Mouse (Mus musculus): ENCODE results near the gene Kif1b.
"Not testable (repeated sequence)": the region's sequence is repeated elsewhere in the genome, so short reads cannot be mapped to it uniquely, and the experiment has no call there.

Kif1b gene

DNA sequence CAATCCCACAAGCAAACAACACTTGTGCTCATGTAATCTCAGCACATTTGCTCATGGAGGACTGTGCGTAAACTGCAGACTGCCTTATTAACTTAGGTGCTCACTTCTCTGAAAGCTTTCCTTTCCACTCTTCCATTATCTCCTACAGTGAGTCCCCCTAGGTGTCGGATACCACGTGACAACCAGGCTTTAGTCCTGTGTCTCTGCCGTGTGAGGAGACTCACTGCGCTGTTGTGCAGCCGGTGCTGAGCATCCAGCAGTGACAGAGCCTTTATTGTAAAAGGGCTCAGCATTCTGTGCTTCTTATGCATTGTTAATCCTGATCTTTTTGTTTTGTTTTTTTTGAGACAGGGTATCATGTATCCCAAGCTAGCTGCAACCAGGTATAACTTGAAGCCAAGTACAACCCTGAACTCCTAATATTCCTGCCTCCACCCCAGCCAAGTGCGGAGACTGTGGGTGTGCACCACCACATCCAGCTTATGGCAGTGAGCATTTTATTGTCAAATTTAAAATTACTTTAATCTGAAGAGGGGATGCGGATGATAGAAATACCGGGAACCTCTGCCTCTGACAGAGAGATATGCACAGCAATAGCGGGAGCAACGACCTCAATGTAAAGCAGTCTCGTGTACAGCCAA is 88.0 kb downstream of the Kif1b start:
- no peak for DNase-seq

DNA sequence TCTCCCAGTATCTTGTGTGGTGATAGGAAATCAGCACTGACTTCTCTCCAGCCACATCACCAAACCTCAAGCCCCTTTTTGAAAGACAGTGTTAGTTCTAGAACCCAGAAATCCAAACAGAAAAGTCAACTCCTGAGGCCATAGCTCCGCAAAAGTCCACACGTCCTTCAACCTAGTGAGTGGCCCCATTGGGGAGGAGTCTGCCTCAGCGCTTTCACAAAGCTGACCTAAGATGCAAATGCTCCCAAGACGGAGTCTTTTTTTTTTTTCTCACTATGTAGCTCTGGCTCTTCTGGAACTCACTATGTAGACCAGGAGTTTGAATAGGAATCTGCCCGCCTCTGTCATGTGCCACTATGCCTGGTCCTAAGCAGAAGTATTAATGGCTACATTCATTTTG is 89.0 kb downstream of the Kif1b start:
- DNase-seq = no peak

DNA sequence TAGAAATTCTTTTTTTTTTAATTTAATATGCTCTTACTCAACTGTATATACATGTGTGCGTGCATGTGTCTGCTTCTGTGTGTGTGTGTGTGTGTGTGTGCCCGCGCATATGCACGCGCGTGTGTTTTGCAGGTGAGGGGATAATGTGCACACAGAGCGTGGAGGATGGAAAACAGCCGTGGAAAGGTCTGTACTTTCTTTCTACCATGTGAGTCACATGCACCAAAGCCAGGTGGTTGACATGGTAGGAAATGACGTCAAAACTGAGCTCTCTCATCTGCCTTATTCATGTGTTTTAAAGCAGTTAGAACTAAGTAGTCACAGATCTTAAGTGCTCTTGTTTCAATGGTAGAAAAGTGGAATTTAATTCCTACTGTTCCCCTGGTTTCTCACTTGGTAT is 91.5 kb downstream of the Kif1b start:
- DNase-seq = no peak

DNA sequence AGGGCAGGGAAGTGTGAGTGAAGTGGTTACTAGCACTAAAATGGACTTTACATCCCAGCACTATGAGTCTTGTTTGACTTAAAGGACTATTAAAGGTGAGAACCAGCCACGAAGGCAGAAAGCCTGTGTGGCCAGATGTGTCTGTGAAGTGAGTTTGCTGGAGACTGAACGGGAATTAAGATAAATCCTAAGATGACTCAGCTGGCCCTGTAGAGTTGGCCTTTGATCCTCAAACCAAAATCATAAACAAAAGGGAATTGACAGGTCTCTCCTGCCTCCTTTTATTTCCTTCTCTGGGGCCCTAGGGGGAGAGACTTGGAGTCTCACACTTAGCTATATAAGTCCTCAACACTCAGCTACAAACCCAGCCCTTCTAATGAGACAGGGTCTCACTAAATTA is 92.1 kb downstream of the Kif1b start:
- DNase-seq = no peak

DNA sequence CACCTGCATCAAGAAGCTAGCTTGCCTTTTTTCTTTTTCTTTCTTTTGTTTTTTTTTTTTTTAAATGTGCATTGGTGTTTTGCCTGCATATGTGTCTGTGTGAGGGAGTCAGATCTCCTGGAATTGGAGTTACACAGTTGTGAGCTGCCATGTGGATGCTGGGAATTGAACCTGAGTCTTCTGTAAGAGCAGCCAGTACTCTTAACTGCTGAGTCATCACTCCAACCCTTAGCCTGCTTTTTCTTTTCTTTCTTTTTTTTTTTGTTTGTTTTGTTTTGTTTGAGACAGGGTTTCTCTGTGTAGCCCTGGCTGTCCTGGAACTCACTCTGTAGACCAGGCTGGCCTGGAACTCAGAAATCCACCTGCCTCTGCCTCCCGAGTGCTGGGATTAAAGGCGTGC is 93.0 kb downstream of the Kif1b start:
- not testable (repeated sequence) for DNase-seq

DNA sequence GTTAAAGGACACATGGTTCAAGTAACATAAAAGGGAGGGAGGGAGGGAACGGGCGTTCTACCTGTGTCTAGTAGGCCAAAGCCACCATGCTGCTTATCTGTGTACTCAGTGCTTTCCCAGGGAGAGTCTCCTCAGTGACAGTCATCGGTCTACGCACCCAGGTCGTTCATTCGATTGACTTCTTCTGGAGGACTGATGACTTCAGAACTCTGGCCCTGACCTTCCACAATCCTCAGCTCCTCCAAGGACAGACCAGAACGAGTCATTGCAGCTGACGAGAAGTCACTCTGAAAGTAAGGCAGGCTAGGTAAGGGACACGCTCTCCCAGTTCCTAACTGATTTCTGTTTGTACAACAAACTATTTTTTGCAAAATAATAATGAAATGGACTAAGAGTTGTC is 94.0 kb downstream of the Kif1b start:
- DNase-seq = no peak

DNA sequence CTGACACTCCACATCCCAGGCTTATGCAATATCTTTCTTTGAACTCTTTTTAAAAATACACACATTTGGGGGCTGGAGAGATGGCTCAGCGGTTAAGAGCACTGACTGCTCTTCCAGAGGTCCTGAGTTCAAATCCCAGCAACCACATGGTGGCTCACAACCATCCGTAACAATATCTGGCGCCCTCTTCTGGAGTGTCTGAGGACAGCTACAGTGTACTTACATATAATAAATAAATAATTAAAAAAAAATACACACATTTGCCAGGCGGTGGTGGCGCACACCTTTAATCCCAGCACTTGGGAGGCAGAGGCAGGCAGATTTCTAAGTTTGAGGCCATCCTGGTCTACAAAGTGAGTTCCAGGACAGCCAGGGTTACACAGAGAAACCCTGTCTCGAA is 96.1 kb downstream of the Kif1b start:
- DNase-seq = not testable (repeated sequence)

DNA sequence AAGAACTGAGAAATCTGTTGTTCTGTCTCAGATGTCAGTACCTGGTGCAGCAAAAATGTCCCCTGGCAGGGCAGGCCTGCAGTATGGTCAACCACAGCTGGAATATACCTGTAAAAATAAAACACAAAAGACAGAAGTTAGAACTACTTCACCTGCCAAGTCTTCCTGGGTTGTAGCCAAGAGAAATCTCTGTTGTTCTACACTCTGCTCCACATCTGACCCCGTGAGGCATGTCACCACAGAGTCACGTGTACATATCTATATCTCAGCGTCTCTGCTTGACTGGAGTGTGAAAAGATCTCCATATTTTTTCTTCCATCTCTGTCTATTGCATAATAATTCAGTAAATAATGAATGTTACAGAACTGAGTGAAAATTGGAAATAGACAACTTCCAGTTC is 105.0 kb downstream of the Kif1b start:
- no peak for DNase-seq

DNA sequence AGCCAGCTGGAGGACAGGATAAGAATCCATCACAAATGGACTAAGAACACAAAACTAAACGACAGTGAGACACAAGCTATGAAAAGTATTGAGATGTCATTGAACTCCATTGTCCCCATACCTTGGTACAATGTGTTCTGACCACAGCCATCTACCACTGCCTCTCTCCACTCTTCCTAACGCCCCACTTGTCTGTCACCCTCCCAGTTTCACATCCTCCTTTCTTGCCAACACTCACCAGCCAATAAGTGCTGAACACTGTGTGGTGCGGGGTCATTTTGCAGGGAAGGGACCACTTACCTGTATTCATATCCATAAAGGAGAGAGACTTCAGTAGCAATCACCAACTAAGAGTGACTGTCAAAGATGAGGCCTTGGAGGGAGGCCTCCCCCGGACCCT is 106.4 kb downstream of the Kif1b start:
- DNase-seq = no peak

DNA sequence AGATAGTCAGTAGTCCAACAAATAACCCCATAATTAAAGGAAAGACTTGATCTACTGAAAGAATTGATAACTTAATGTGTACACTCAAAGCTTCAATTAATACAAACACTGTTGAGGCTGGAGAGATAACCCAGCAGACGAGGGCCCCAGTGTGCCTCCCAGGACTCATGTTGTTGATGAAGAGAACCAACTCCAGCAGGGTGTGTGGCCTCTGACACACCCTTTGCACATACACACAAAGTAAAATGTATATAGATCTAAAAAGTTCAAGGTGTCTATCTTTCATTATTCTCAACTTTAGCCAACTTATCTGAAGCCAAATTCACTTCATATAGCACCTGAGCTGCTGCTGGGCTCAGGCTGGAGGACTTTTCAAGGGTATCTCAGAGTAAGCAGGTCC is 110.3 kb downstream of the Kif1b start:
- DNase-seq = no peak

DNA sequence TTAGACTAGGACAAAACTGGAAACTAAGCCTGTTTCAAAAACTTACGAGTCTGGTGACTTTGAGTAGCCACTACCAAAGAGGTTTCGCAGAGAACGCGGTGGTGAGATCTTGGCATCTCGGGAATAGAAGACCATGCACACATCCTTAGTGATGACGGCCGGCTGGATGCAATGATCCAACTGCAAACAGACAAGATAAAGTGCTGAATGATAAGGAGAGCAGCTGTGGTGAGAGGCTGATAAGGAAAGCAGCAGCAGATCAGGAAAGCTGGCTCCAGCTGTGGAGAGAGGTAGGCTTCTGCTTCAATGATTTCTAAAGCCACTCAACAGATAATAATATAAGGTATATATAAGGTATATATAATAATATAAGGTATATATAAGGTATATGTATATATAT is 116.4 kb downstream of the Kif1b start:
- no peak for DNase-seq

DNA sequence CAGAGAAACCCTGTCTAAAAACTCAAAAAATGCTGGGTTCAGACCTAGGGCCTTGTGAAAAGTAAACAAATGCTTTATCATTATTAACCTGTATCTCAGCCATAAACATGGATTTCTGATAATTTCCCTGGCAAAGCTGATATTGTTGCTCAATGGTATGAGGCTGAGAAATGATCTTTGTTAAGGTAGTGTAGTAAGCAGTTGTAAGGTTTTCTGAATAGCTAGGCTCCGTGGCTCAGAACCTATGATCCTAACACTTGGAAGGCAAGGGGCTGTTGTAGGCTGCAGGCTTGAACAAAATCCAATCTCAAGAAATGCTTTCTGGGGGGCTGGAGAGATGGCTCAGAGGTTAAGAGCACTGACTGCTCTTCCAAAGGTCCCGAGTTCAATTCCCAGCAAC is 118.9 kb downstream of the Kif1b start:
- DNase-seq = no peak

DNA sequence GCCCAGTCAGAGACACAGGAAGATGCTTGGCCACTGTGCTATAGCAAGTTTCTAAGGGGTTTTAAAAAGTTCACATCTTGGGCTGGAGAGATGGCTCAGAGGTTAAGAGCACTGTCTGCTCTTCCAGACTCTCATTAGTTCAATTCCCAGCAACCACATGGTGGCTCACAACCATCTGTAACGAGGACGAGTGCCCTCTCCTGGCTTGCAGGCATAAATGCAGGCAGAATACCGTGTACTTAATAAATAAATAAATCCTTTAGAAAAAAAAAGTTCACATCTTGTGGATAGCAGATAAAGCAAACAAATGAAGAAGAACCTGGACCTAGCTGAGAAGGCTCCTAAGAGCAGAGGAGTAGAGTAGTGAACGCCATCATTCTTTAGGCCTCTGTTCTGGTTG is 124.7 kb downstream of the Kif1b start:
- no peak for DNase-seq

DNA sequence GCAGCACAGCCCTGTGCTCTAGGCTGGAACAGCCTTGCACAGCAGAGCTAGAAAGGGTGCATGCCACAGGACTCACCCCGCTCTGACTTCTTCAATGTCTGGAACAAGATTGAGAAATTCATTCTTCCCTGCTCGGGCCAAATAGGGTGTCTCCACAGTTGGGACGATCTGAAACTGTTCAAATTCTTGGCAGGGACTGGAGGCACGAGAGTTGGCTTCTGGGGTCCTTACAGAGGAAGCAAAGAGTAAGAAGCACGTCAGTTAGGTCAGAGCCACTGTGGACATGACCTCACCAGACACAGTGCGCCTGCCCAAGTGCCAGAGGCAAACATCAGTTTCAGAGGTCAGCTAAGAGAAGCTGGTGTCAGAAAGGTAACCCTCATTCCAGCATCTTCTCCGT is 125.3 kb downstream of the Kif1b start:
- no peak for DNase-seq

DNA sequence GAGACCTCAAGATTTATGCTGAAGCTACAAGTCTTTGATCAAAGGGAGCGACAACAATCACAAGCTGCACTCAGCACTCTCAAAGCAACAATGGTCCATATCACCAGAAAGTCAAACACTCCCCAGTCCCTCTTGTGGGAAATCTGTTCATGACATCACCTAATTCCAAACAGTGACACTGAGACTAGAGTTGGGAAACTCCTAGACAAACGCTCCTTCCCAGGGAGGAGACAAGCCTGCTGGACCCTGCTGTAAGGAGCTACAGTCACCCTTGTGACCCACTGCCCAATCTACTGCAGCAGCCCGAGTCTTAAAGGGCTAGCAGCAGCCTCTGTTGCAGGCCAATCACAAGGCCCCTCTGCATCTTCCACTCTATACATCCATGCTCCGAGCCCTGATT is 127.9 kb downstream of the Kif1b start:
- no peak for DNase-seq

DNA sequence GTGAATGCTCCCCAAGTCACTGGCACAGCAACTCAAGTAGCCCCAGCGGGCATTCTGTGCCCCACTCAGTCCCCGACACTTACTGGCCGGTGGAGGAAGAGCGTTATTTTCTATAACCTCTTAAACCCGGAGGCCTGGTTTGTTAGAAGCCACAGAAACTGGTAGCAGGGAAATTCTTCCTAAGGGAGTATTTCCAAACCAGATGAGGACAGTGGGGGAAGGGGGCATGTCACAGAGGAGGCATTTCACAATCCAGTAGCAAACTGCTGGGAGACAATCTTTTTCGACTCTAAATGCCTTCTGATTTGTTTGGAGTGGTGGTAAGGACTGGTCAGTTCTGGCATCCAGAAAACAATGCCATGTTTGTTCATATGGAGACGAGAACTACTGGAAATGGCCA is 128.3 kb downstream of the Kif1b start:
- no peak for DNase-seq

DNA sequence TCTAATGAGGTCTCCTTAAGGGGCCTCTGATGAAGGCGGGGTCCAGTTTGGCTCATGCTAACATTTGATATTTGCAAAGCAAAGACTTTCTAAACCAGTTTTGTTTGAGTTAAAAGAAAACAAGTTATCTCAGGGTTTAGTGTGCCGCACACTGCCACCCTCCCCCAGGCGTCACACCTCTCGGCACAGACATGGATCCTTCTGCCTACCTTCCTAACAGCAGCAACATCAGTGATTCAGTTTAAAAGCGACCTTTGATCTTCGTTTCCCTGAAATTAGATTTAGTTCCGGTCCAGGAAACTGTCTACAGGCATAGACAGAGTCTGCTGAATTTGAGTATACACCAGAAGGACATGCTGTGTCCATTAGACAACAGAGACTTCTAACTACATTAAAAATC is 129.2 kb downstream of the Kif1b start:
- no peak for DNase-seq

DNA sequence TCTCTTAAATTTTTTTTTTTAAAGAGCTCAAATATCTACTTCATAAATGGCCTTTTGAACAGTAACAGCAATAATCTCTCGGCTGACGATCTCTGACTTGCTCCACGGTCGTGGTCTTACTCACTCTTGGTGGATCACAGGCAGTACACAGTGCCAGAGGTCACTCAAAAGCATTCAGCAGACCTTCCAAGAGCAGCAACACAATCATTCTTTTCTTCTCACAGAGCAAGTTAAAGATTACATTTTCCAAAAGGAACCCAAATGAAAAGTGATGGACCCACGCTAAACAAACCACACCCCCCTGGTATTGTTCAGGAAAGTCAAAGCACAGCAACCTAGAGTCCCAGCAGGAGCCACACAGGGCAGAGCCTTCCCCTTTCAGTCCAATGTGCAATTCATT is 130.4 kb downstream of the Kif1b start:
- DNase-seq = no peak

DNA sequence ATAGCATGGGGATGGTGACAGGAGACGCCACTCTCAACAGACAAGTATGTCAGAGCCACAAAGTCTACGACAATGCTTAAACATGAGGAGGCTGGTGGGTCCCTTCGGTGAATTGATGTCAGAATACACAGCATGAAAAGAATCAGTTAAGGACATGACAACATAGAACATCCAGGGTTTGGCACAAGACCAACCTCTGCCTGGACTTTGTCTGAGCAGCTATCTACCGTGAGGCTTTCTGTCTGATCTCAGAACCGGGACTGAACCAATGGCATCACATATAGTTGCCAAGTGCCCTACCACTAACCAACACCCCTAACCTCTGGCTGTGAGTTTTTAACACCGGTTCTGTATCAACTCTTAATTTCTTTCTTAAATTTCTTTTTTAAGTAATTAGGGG is 130.8 kb downstream of the Kif1b start:
- DNase-seq = no peak

DNA sequence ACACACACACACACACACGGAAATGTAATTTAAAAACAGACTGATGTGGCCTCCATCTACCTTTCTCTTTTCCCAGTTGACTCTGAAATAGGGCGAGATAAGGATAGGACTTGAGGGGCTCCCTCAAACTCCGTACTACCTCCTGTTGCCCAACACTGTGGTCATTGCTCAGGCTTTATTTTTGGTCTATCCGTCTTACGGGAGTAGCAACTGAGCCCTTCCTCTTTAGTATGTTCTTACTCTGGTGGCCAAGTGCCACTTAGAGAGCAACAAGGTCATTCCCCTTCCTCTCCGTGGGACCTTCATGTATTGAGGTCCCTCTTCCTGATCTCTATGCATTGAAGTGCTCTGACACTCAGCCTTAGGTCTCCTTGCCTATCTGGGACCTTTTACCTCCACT is 133.8 kb downstream of the Kif1b start:
- no peak for DNase-seq

DNA sequence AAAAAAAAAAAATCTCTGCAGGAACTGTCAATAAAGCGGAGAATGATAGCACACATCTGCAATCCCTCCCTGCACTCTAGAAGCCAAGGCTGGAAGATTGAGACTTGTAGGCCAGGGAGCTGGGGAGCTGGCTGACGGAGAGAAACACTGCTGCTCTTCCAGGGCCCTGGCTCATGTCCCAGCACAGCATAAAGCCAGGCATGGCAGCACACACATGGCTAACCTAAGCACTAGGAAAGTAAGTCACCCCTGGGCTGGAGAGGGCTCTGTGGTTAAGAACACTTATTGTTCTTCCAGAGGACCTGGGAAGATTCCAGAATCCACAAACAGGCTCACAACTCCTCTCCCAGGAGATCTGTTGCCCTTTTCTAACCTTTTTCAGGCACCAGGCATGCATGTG is 134.8 kb downstream of the Kif1b start:
- DNase-seq = peak; percentile 34

DNA sequence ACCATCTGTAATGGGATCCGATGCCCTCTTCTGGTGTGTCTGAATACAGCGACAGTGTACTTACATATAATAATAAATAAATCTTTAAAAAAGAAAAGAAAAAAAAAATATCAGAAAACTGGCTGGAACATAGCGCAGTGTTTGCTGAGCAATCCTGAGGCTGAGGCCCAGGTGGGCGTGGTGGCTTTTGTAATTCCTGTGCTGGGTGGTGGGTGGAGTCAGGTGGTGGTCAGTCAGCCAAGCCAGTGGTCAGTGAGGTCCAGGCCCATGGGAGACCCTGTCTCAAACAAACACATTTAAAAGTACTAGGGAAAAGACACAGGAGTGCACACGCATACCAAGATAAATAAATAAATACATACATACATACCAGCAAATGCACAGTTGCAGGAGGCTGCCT is 135.4 kb downstream of the Kif1b start:
- no peak for DNase-seq

DNA sequence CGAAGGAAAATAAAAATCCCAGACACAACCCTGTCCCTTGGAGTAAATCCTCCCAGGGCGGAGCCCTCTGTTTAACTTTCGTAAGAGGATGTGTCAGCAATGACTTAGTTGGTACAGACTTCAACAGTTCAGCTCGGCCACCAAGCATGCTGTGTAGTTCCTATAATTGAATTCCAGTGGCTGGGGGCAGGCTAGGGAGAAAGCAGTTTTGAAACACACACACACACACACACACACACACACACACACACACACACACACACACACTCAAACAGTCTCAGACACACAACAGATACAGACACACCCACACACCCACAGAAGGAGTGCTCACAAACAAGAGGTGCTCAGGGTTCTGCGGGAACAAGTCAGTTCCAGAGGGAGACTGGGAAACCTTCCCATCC is 135.9 kb downstream of the Kif1b start:
- DNase-seq = no peak

DNA sequence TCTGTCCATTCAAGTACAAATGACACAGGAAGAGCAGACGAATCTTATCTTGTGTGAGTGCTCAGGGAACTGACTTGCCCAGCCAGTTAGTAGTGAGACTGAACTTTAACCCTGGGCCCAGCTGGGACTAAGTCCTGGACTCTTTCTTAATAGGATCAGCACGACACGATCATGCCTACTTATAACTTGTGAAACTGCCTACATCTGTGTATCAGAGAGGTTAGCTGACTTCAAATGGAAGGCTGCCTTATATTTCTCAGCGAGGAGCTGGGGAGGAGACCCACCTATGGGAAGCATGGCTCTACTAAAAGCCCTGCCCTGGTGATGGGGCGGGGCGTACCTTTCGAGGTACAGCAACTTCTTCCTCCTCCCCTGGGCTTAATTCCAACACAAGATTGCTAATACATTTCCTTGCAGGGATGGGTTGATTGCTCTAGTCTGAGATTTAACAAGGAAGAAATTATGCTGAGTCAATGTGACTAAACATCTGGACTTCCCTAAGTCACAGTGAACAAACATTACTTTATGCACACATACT is 137.0 kb downstream of the Kif1b start:
- no peak for DNase-seq

DNA sequence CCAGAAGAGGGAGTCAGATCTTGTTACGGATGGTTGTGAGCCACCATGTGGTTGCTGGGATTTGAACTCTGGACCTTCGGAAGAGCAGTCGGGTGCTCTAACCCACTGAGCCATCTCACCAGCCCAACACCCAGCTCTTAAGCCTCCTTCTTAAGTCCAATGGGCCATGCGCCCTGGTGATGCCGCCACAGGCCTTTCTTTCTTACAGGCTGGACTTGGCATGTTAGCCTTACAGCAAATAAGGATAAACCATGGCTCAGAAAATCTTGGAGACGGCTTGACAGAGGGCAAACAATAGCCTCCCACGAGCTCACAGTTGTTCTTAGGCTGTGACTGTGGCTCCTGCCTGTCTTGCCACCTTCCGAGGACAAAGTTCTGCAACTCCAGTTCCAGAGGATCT is 137.6 kb downstream of the Kif1b start:
- not testable (repeated sequence) for DNase-seq

DNA sequence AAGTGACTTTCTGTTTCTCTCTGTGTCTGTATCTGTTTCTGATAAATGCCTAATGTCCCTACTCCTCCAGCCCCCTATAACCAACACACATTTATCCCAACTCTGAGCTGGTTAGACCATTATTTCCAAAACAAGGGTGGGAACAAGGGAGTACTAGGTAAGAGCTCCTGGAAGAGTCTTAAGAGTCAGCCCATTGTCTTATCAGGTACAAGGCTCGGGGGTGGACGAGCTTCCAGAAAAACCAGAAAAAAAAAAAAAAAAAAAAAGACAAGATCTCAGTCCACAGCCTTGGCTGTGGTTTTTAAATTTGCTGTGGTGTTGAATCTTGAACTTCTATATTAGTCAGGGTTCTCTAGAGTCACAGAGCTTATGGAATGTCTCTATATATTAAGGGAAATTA is 139.5 kb downstream of the Kif1b start:
- DNase-seq = no peak
